Mouse (Mus musculus): Measurements from ENCODE around the gene Cyp17a1.
A peak's percentile ranks its signal among the peaks of the same experiment; 100 is the strongest.

The Cyp17a1 gene

GRCm38 (mm10) chr19:46670691-46671090 lies 2.3 kb downstream of the Cyp17a1 start:
- DNase-seq (ENCODE audit: low spot score in 2 of 2), result peak; percentile 18 to 57

- DNase-seq (ENCODE audit: low spot score in 2 of 2), result no peak
Observed at GRCm38 (mm10) chr19:46669802-46670201, 3.2 kb downstream of the Cyp17a1 start.

- no peak for DNase-seq (ENCODE audit: low spot score in 2 of 2)
Observed at GRCm38 (mm10) chr19:46668263-46668662, 4.7 kb downstream of the Cyp17a1 start.

- no peak for DNase-seq (ENCODE audit: low spot score in 2 of 2)
Observed at GRCm38 (mm10) chr19:46667300-46667699, 5.7 kb downstream of the Cyp17a1 start.

- no peak for DNase-seq (ENCODE audit: low spot score in 2 of 2)
Observed at GRCm38 (mm10) chr19:46665474-46665873, 7.5 kb downstream of the Cyp17a1 start.

- DNase-seq (ENCODE audit: low spot score in 2 of 2), result no peak
Observed at GRCm38 (mm10) chr19:46662784-46663183, 10.2 kb downstream of the Cyp17a1 start.

GRCm38 (mm10) chr19:46662214-46662613 lies 10.8 kb downstream of the Cyp17a1 start:
- DNase-seq (ENCODE audit: low spot score in 2 of 2), result no peak

- no peak for DNase-seq (ENCODE audit: low spot score in 2 of 2)
Observed at GRCm38 (mm10) chr19:46661511-46661910, 11.5 kb downstream of the Cyp17a1 start.

GRCm38 (mm10) chr19:46658851-46659250 lies 14.1 kb downstream of the Cyp17a1 start:
- no peak for DNase-seq (ENCODE audit: low spot score in 2 of 2)

- no peak for DNase-seq (ENCODE audit: low spot score in 2 of 2)
Observed at GRCm38 (mm10) chr19:46658348-46658747, 14.6 kb downstream of the Cyp17a1 start.

GRCm38 (mm10) chr19:46657339-46658020 lies 15.5 kb downstream of the Cyp17a1 start:
- DNase-seq (ENCODE audit: low spot score in 2 of 2), result peak in 1 of 2 experiments; percentile 39

GRCm38 (mm10) chr19:46656151-46656840 lies 16.7 kb downstream of the Cyp17a1 start:
- no peak for DNase-seq (ENCODE audit: low spot score in 2 of 2)

GRCm38 (mm10) chr19:46655626-46656025 lies 17.3 kb downstream of the Cyp17a1 start:
- no peak for DNase-seq (ENCODE audit: low spot score in 2 of 2)

- peak; percentile 60 to 67 for DNase-seq (ENCODE audit: low spot score in 2 of 2)
Observed at GRCm38 (mm10) chr19:46653616-46654235, 19.2 kb downstream of the Cyp17a1 start.

GRCm38 (mm10) chr19:46653188-46653587 lies 19.8 kb downstream of the Cyp17a1 start:
- DNase-seq (ENCODE audit: low spot score in 2 of 2), result no peak

- no peak for DNase-seq (ENCODE audit: low spot score in 2 of 2)
Observed at GRCm38 (mm10) chr19:46648565-46648964, 24.4 kb downstream of the Cyp17a1 start.

- no peak for DNase-seq (ENCODE audit: low spot score in 2 of 2)
Observed at GRCm38 (mm10) chr19:46647850-46648249, 25.1 kb downstream of the Cyp17a1 start.

- DNase-seq (ENCODE audit: low spot score in 2 of 2), result no peak
Observed at GRCm38 (mm10) chr19:46647254-46647653, 25.7 kb downstream of the Cyp17a1 start.

GRCm38 (mm10) chr19:46646041-46646481 lies 26.9 kb downstream of the Cyp17a1 start:
- DNase-seq (ENCODE audit: low spot score in 2 of 2), result no peak

- DNase-seq (ENCODE audit: low spot score in 2 of 2), result no peak
Observed at GRCm38 (mm10) chr19:46644793-46645602, 28.0 kb downstream of the Cyp17a1 start.

- DNase-seq (ENCODE audit: low spot score in 2 of 2), result no peak
Observed at GRCm38 (mm10) chr19:46644343-46644792, 28.6 kb downstream of the Cyp17a1 start.

- no peak for DNase-seq (ENCODE audit: low spot score in 2 of 2)
Observed at GRCm38 (mm10) chr19:46643236-46643635, 29.7 kb downstream of the Cyp17a1 start.
